Mouse (Mus musculus): ENCODE data around the gene Tnrc6a. TPM values are rescaled to one million over a fixed set of nuclear protein-coding genes. Genes with fewer than 3 reads are reported as not detected.

Gene Tnrc6a
- polyA plus RNA-seq, 1 experiment from 2014 or later = 54.5 TPM

- Histone ChIP-seq H3K27ac (ENCODE audit: low read depth) (no peak overlapping the region), H3K4me2 (ENCODE audit: low read length) (no peak overlapping the region), H3K27me3 (replicated peaks; ENCODE audit: control insufficient read depth, insufficient read depth, low read length) (no peaks in the 10 kb centered on the region), H3K9ac (ENCODE audit: low read length) (no peak overlapping the region), H3K9me3 (ENCODE audit: control insufficient read depth, low read length) (no peaks in the 10 kb centered on the region), H3K4me3 (ENCODE audit: low read depth, low read length) (no peak overlapping the region), H3K4me1 (replicated peaks; ENCODE audit: control insufficient read depth, insufficient read depth, low read length) (no peaks in the 10 kb centered on the region), H3K36me3 (ENCODE audit: control insufficient read depth, insufficient read depth, low read length) (no peaks in the 10 kb centered on the region)
- WGBS = 76% methylated on average over 9 of the region's 9 CpGs
- ATAC-seq (replicated peaks; ENCODE audit: low FRiP score, low TSS enrichment, low read depth) (no peak), DNase-seq (ENCODE audit: low spot score) (no peak)
These were observed 77.0 kb downstream of the Tnrc6a start for GRCm38 (mm10) chr7:123200722-123201121.

- WGBS = 32% methylated on average over 14 of the region's 14 CpGs
- no peaks in the 10 kb centered on the region for H3K36me3 ChIP-seq (ENCODE audit: control insufficient read depth, insufficient read depth, low read length)
- DNase-seq (ENCODE audit: low spot score) = peak; percentile 79
These were observed 81.6 kb downstream of the Tnrc6a start for GRCm38 (mm10) chr7:123205261-123205660.

GRCm38 (mm10) chr7:123207561-123207960 lies 83.9 kb downstream of the Tnrc6a start:
- H3K4me2 ChIP-seq (ENCODE audit: low read length) = no peak overlapping the region
- ATAC-seq (replicated peaks; ENCODE audit: low FRiP score, low TSS enrichment, low read depth) (no peak), DNase-seq (ENCODE audit: low spot score) (no peak)
- no peak overlapping the region for H3K27ac ChIP-seq (ENCODE audit: low read depth)
- H3K9ac ChIP-seq (ENCODE audit: low read length) = no peak overlapping the region
- no peak overlapping the region for H3K4me3 ChIP-seq (ENCODE audit: low read depth, low read length)
- no peaks in the 10 kb centered on the region for H3K36me3 ChIP-seq (ENCODE audit: control insufficient read depth, insufficient read depth, low read length)
- no peaks in the 10 kb centered on the region for H3K27me3 ChIP-seq (replicated peaks; ENCODE audit: control insufficient read depth, insufficient read depth, low read length)
- WGBS = 73% methylated on average over 6 of the region's 6 CpGs
- H3K9me3 ChIP-seq (ENCODE audit: control insufficient read depth, low read length) = no peaks in the 10 kb centered on the region
- no peaks in the 10 kb centered on the region for H3K4me1 ChIP-seq (replicated peaks; ENCODE audit: control insufficient read depth, insufficient read depth, low read length)

More at GRCm38 (mm10) chr7:123205261-123205660, 81.6 kb downstream of the Tnrc6a start:
- H3K4me2 ChIP-seq (ENCODE audit: low read length) = no peak overlapping the region
- no peak overlapping the region for H3K27ac ChIP-seq (ENCODE audit: low read depth)
- ATAC-seq (replicated peaks; ENCODE audit: low FRiP score, low TSS enrichment, low read depth) = no peak
- no peak overlapping the region for H3K9ac ChIP-seq (ENCODE audit: low read length)
- H3K9me3 ChIP-seq (ENCODE audit: control insufficient read depth, low read length) = no peaks in the 10 kb centered on the region
- no peaks in the 10 kb centered on the region for H3K4me1 ChIP-seq (replicated peaks; ENCODE audit: control insufficient read depth, insufficient read depth, low read length)
- no peaks in the 10 kb centered on the region for H3K27me3 ChIP-seq (replicated peaks; ENCODE audit: control insufficient read depth, insufficient read depth, low read length)
- no peak overlapping the region for H3K4me3 ChIP-seq (ENCODE audit: low read depth, low read length)

GRCm38 (mm10) chr7:123209864-123210263 lies 86.2 kb downstream of the Tnrc6a start:
- Histone ChIP-seq H3K4me2 (ENCODE audit: low read length) (no peak overlapping the region), H3K9ac (ENCODE audit: low read length) (no peak overlapping the region), H3K27me3 (replicated peaks; ENCODE audit: control insufficient read depth, insufficient read depth, low read length) (no peaks in the 10 kb centered on the region), H3K9me3 (ENCODE audit: control insufficient read depth, low read length) (no peaks in the 10 kb centered on the region), H3K27ac (ENCODE audit: low read depth) (no peak overlapping the region), H3K36me3 (ENCODE audit: control insufficient read depth, insufficient read depth, low read length) (no peaks in the 10 kb centered on the region), H3K4me1 (replicated peaks; ENCODE audit: control insufficient read depth, insufficient read depth, low read length) (peaks cover 11% of the 10 kb centered on the region), H3K4me3 (ENCODE audit: low read depth, low read length) (no peak overlapping the region)
- ATAC-seq (replicated peaks; ENCODE audit: low FRiP score, low TSS enrichment, low read depth) = no peak
- no peak for DNase-seq (ENCODE audit: low spot score)
- 49% methylated on average over 9 of the region's 9 CpGs for WGBS

GRCm38 (mm10) chr7:123211461-123211860 lies 87.8 kb downstream of the Tnrc6a start:
- Histone ChIP-seq H3K4me1 (replicated peaks; ENCODE audit: control insufficient read depth, insufficient read depth, low read length) (peaks cover 13% of the 10 kb centered on the region), H3K4me3 (ENCODE audit: low read depth, low read length) (no peak overlapping the region), H3K9ac (ENCODE audit: low read length) (no peak overlapping the region), H3K36me3 (ENCODE audit: control insufficient read depth, insufficient read depth, low read length) (no peaks in the 10 kb centered on the region), H3K27ac (ENCODE audit: low read depth) (no peak overlapping the region), H3K4me2 (ENCODE audit: low read length) (no peak overlapping the region), H3K9me3 (ENCODE audit: control insufficient read depth, low read length) (no peaks in the 10 kb centered on the region), H3K27me3 (replicated peaks; ENCODE audit: control insufficient read depth, insufficient read depth, low read length) (no peaks in the 10 kb centered on the region)
- WGBS = 64% methylated on average over 5 of the region's 5 CpGs
- no peak for ATAC-seq (replicated peaks; ENCODE audit: low FRiP score, low TSS enrichment, low read depth)
- DNase-seq (ENCODE audit: low spot score) = no peak

- Histone ChIP-seq H3K4me2 (ENCODE audit: low read length) (no peak overlapping the region), H3K9ac (ENCODE audit: low read length) (no peak overlapping the region), H3K9me3 (ENCODE audit: control insufficient read depth, low read length) (no peaks in the 10 kb centered on the region), H3K4me3 (ENCODE audit: low read depth, low read length) (no peak overlapping the region), H3K27ac (ENCODE audit: low read depth) (no peak overlapping the region), H3K27me3 (replicated peaks; ENCODE audit: control insufficient read depth, insufficient read depth, low read length) (no peaks in the 10 kb centered on the region), H3K36me3 (ENCODE audit: control insufficient read depth, insufficient read depth, low read length) (no peaks in the 10 kb centered on the region), H3K4me1 (replicated peaks; ENCODE audit: control insufficient read depth, insufficient read depth, low read length) (peaks cover 13% of the 10 kb centered on the region)
- DNase-seq (ENCODE audit: low spot score) (no peak), ATAC-seq (replicated peaks; ENCODE audit: low FRiP score, low TSS enrichment, low read depth) (no peak)
- WGBS = 87% methylated on average over 5 of the region's 5 CpGs
These were observed 88.6 kb downstream of the Tnrc6a start for GRCm38 (mm10) chr7:123212316-123212715.

GRCm38 (mm10) chr7:123214365-123215075 lies 90.8 kb downstream of the Tnrc6a start, which contains the start of gene Slc5a11:
Gene Slc5a11, plus strand, starts transcription at chr7:123214780.
- Histone ChIP-seq H3K9me3 (ENCODE audit: control insufficient read depth, low read length) (no peaks in the 10 kb centered on the region), H3K27ac (ENCODE audit: low read depth) (peak within 1 kb of the TSS; percentile 17), H3K36me3 (ENCODE audit: control insufficient read depth, insufficient read depth, low read length) (no peaks in the 10 kb centered on the region), H3K9ac (ENCODE audit: low read length) (peak within 1 kb of the TSS; percentile 2; the same call in 1 of the 2 replicates), H3K27me3 (replicated peaks; ENCODE audit: control insufficient read depth, insufficient read depth, low read length) (no peaks in the 10 kb centered on the region), H3K4me1 (replicated peaks; ENCODE audit: control insufficient read depth, insufficient read depth, low read length) (peaks cover 13% of the 10 kb centered on the region), H3K4me3 (ENCODE audit: low read depth, low read length) (no peak within 1 kb of the TSS), H3K4me2 (ENCODE audit: low read length) (no peak within 1 kb of the TSS)
- ATAC-seq (replicated peaks; ENCODE audit: low FRiP score, low TSS enrichment, low read depth) (peak; percentile 77), DNase-seq (ENCODE audit: low spot score) (no peak)
- WGBS = 25% methylated on average over 8 of the region's 8 CpGs

GRCm38 (mm10) chr7:123215138-123215537 lies 91.5 kb downstream of the Tnrc6a start:
- Histone ChIP-seq H3K9ac (ENCODE audit: low read length) (no peak overlapping the region), H3K4me1 (replicated peaks; ENCODE audit: control insufficient read depth, insufficient read depth, low read length) (peaks cover 13% of the 10 kb centered on the region), H3K36me3 (ENCODE audit: control insufficient read depth, insufficient read depth, low read length) (no peaks in the 10 kb centered on the region), H3K4me2 (ENCODE audit: low read length) (no peak overlapping the region), H3K27me3 (replicated peaks; ENCODE audit: control insufficient read depth, insufficient read depth, low read length) (no peaks in the 10 kb centered on the region), H3K4me3 (ENCODE audit: low read depth, low read length) (no peak overlapping the region), H3K9me3 (ENCODE audit: control insufficient read depth, low read length) (no peaks in the 10 kb centered on the region), H3K27ac (ENCODE audit: low read depth) (peak overlapping the region; percentile 17; the same call in 1 of the 2 replicates)
- DNase-seq (ENCODE audit: low spot score) = no peak
- no peak for ATAC-seq (replicated peaks; ENCODE audit: low FRiP score, low TSS enrichment, low read depth)
- 64% methylated on average over 2 of the region's 2 CpGs for WGBS
